Mouse (Mus musculus): ENCODE data around the gene Ces2g. TPM values are rescaled to one million over a fixed set of nuclear protein-coding genes. Genes with fewer than 3 reads are reported as not detected.

Ces2g gene
- total RNA-seq (2014; rRNA removed) = 0.14 and 0.49 TPM in 2 replicates
- 0.15 and 0.28 TPM in 2 replicates for polyA plus RNA-seq (2015; fragmentation: Nextera tagmentation; extraction: Ambion mirVana)

DNA sequence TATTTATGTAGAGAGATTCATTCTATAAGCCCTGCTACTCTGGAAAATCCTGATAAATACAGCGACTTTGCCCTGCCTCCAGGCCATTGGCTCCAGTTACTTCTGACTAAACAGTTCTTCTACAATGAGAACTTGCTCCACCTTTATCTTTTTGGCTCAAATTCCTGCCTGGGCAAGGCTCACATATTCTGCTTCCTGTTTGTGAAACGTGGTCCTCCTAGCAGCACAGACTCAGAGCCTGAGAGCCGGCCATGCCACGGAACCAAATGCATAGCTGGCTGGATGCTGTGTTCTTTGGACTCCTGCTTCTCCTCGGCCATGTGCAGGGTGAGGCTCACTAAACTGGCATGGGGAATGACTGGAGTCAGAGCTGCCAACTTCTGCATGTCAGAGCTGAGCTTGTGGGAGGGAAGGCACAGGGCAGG lies at the start of gene Ces2g:
Gene Ces2g (plus strand): TSS at position 182 of the 425 bp plus-strand sequence.
- no peak for TF ChIP-seq CTCF (IDR thresholded peaks at IDR 0.05)
- no peaks in the 10 kb centered on the region for H3K36me3 ChIP-seq (ENCODE audit: insufficient read depth, low read length)
- no peak within 1 kb of the TSS for H3K4me3 ChIP-seq (ENCODE audit: low read depth, low read length)
- H3K4me1 ChIP-seq (ENCODE audit: insufficient read depth, low read length) = no peaks in the 10 kb centered on the region
- no peak within 1 kb of the TSS for H3K27ac ChIP-seq (ENCODE audit: low read depth, low read length)
- 72% methylated on average over 5 of the region's 5 CpGs for WGBS
- no peak within 1 kb of the TSS for H3K9ac ChIP-seq (replicated peaks; ENCODE audit: low read length, poor library complexity, severe bottlenecking)
- ATAC-seq (ENCODE audit: low FRiP score) (no peak), DNase-seq (ENCODE audit: low spot score) (no peak)
- no peaks in the 10 kb centered on the region for H3K27me3 ChIP-seq (ENCODE audit: insufficient read depth, low read length)
- H3K4me2 ChIP-seq (ENCODE audit: low read depth, low read length, poor library complexity, severe bottlenecking) = no peak within 1 kb of the TSS
- no peaks in the 10 kb centered on the region for H3K9me3 ChIP-seq (ENCODE audit: low read length)

DNA sequence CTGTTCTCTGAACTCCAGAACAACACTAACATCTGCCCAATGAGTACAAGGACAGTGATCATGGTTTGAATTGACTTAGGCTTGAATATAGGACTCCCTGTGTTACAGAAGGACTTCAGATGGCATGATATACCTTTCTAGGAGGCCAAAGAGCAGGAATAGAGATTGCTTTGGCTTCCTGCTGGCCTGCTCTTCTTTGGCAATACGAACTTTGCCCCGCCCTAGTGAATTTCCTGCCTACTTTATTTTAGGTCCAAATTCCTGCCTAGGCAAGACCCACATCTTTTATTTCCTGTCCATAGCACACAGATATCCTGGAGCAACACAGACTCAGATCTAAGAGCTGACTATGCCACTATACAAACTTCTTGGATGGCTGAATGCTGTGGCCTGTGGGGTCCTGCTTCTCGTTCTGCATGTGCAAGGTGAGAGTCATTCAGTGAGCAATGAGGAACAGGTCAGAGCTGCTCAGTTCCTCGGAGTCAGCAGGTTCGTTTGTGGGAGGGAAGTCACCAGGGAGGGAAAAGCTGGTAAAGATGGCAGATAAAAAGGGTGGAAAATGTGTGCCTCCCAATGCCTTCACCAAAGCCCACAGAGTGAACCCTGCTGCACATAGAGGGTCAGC lies 35.4 kb upstream of the Ces2g start, which contains the start of gene Ces2e:
Gene Ces2e (plus strand): TSS at position 289 of the 625 bp plus-strand sequence.
- no peak for TF ChIP-seq CTCF (IDR thresholded peaks at IDR 0.05)
- Histone ChIP-seq H3K36me3 (ENCODE audit: insufficient read depth, low read length) (no peaks in the 10 kb centered on the region), H3K4me3 (ENCODE audit: low read depth, low read length) (no peak within 1 kb of the TSS), H3K9me3 (ENCODE audit: low read length) (no peaks in the 10 kb centered on the region), H3K4me1 (ENCODE audit: insufficient read depth, low read length) (no peaks in the 10 kb centered on the region), H3K9ac (replicated peaks; ENCODE audit: low read length, poor library complexity, severe bottlenecking) (no peak within 1 kb of the TSS), H3K27me3 (ENCODE audit: insufficient read depth, low read length) (no peaks in the 10 kb centered on the region), H3K4me2 (ENCODE audit: low read depth, low read length, poor library complexity, severe bottlenecking) (no peak within 1 kb of the TSS), H3K27ac (ENCODE audit: low read depth, low read length) (no peak within 1 kb of the TSS)
- no peak for ATAC-seq (ENCODE audit: low FRiP score)
- 69% methylated on average over 5 of the region's 5 CpGs for WGBS
- no peak for DNase-seq (ENCODE audit: low spot score)

- Histone ChIP-seq H3K9ac (replicated peaks; ENCODE audit: low read length, poor library complexity, severe bottlenecking) (no peak overlapping the region), H3K4me2 (ENCODE audit: low read depth, low read length, poor library complexity, severe bottlenecking) (no peak overlapping the region), H3K4me1 (ENCODE audit: insufficient read depth, low read length) (no peaks in the 10 kb centered on the region), H3K36me3 (ENCODE audit: insufficient read depth, low read length) (no peaks in the 10 kb centered on the region), H3K27me3 (ENCODE audit: insufficient read depth, low read length) (no peaks in the 10 kb centered on the region), H3K9me3 (ENCODE audit: low read length) (no peaks in the 10 kb centered on the region), H3K4me3 (ENCODE audit: low read depth, low read length) (no peak overlapping the region), H3K27ac (ENCODE audit: low read depth, low read length) (no peak overlapping the region)
- DNase-seq (ENCODE audit: low spot score) = no peak
- WGBS = 92% methylated on average over 3 of the region's 3 CpGs
- TF ChIP-seq CTCF (IDR thresholded peaks at IDR 0.05) = no peak
- no peak for ATAC-seq (ENCODE audit: low FRiP score)
These were observed 34.2 kb upstream of the Ces2g start for GRCm38 (mm10) chr8:104927301-104927700.

GRCm38 (mm10) chr8:104944665-104945064 lies 16.9 kb upstream of the Ces2g start:
- no peak overlapping the region for H3K27ac ChIP-seq (ENCODE audit: low read depth, low read length)

GRCm38 (mm10) chr8:104947056-104947455 lies 14.5 kb upstream of the Ces2g start, which contains the start of gene Ces2f:
Ces2f (plus strand) TSS chr8:104947356.
- DNase-seq (ENCODE audit: low spot score) (no peak), ATAC-seq (ENCODE audit: low FRiP score) (no peak)
- no peaks in the 10 kb centered on the region for H3K4me1 ChIP-seq (ENCODE audit: insufficient read depth, low read length)
- no peaks in the 10 kb centered on the region for H3K27me3 ChIP-seq (ENCODE audit: insufficient read depth, low read length)
- TF ChIP-seq CTCF (IDR thresholded peaks at IDR 0.05) = no peak
- WGBS = 80% methylated on average over 4 of the region's 4 CpGs
- no peak within 1 kb of the TSS for H3K9ac ChIP-seq (replicated peaks; ENCODE audit: low read length, poor library complexity, severe bottlenecking)
- no peak within 1 kb of the TSS for H3K27ac ChIP-seq (ENCODE audit: low read depth, low read length)
- no peaks in the 10 kb centered on the region for H3K36me3 ChIP-seq (ENCODE audit: insufficient read depth, low read length)
- H3K4me3 ChIP-seq (ENCODE audit: low read depth, low read length) = no peak within 1 kb of the TSS
- H3K4me2 ChIP-seq (ENCODE audit: low read depth, low read length, poor library complexity, severe bottlenecking) = no peak within 1 kb of the TSS
- H3K9me3 ChIP-seq (ENCODE audit: low read length) = no peaks in the 10 kb centered on the region

More at GRCm38 (mm10) chr8:104944665-104945064, 16.9 kb upstream of the Ces2g start:
- Histone ChIP-seq H3K4me1 (ENCODE audit: insufficient read depth, low read length) (no peaks in the 10 kb centered on the region), H3K4me2 (ENCODE audit: low read depth, low read length, poor library complexity, severe bottlenecking) (no peak overlapping the region), H3K9me3 (ENCODE audit: low read length) (no peaks in the 10 kb centered on the region), H3K9ac (replicated peaks; ENCODE audit: low read length, poor library complexity, severe bottlenecking) (no peak overlapping the region), H3K36me3 (ENCODE audit: insufficient read depth, low read length) (no peaks in the 10 kb centered on the region), H3K4me3 (ENCODE audit: low read depth, low read length) (no peak overlapping the region), H3K27me3 (ENCODE audit: insufficient read depth, low read length) (no peaks in the 10 kb centered on the region)
- DNase-seq (ENCODE audit: low spot score) (no peak), ATAC-seq (ENCODE audit: low FRiP score) (no peak)
- 83% methylated on average over 2 of the region's 2 CpGs for WGBS
- TF ChIP-seq CTCF (IDR thresholded peaks at IDR 0.05) = no peak; the same call in 1 of the 2 replicates

DNA sequence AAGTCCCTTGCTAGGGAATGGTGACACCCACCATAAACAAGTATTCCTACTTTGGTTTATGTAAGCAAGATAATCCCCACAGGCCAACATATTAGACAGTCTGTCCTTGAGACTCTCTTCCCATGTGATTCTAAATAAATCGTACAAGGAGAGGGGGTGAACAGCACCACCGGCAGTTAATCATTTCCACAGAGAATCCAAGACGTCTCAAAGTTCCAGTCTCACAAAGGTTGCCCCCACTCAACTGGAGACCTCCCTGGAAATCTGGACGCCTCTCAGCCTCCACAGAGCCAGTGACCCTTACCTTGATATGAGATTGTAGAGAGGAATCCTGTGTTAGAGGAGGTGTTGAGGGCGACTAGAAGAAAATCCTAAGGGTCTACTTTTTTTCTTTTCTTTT lies 12.5 kb upstream of the Ces2g start:
- Histone ChIP-seq H3K9me3 (ENCODE audit: low read length) (no peaks in the 10 kb centered on the region), H3K4me3 (ENCODE audit: low read depth, low read length) (no peak overlapping the region), H3K4me2 (ENCODE audit: low read depth, low read length, poor library complexity, severe bottlenecking) (no peak overlapping the region), H3K4me1 (ENCODE audit: insufficient read depth, low read length) (no peaks in the 10 kb centered on the region), H3K9ac (replicated peaks; ENCODE audit: low read length, poor library complexity, severe bottlenecking) (no peak overlapping the region), H3K36me3 (ENCODE audit: insufficient read depth, low read length) (no peaks in the 10 kb centered on the region), H3K27ac (ENCODE audit: low read depth, low read length) (no peak overlapping the region), H3K27me3 (ENCODE audit: insufficient read depth, low read length) (no peaks in the 10 kb centered on the region)
- 87% methylated on average over 5 of the region's 5 CpGs for WGBS
- TF ChIP-seq CTCF (IDR thresholded peaks at IDR 0.05) = no peak
- DNase-seq (ENCODE audit: low spot score) (no peak), ATAC-seq (ENCODE audit: low FRiP score) (no peak)
